Mouse (Mus musculus): ENCODE measurements around the gene Zfp473. TPM values are rescaled to one million over a fixed set of nuclear protein-coding genes. Genes with fewer than 3 reads are reported as not detected.
"Not testable (repeated sequence)": the region's sequence is repeated elsewhere in the genome, so short reads cannot be mapped to it uniquely, and the experiment has no call there.

Gene Zfp473
- total and polyA plus RNA-seq, 2 experiments from 2014 or later: 0.68 to 0.84 TPM

GRCm38 (mm10) chr7:44724316-44724715 lies 26.5 kb downstream of the Zfp473 start:
- Histone ChIP-seq H3K27ac (no peak overlapping the region), H3K36me3 (ENCODE audit: insufficient read depth, low read length) (no peaks in the 10 kb centered on the region), H3K4me1 (ENCODE audit: insufficient read depth, low read length) (no peaks in the 10 kb centered on the region), H3K9ac (replicated peaks; ENCODE audit: low read length) (no peak overlapping the region), H3K4me3 (ENCODE audit: low read length) (no peak overlapping the region), H3K9me3 (ENCODE audit: low read length) (no peaks in the 10 kb centered on the region), H3K27me3 (ENCODE audit: insufficient read depth, low read length) (no peaks in the 10 kb centered on the region), H3K4me2 (ENCODE audit: low read depth, low read length) (no peak overlapping the region)
- WGBS: 26% methylated on average over 7 of the region's 7 CpGs
- peak; percentile 60 for TF ChIP-seq CTCF (IDR thresholded peaks at IDR 0.05; ENCODE audit: low read depth)
- peak; percentile 64 for DNase-seq (ENCODE audit: low spot score)
- ATAC-seq: no peak

GRCm38 (mm10) chr7:44722058-44722457 lies 28.8 kb downstream of the Zfp473 start:
- no peak overlapping the region for H3K9ac ChIP-seq (replicated peaks; ENCODE audit: low read length)
- ATAC-seq (no peak), DNase-seq (ENCODE audit: low spot score) (no peak)
- H3K27me3 ChIP-seq (ENCODE audit: insufficient read depth, low read length): no peaks in the 10 kb centered on the region
- TF ChIP-seq CTCF (IDR thresholded peaks at IDR 0.05; ENCODE audit: low read depth): no peak
- H3K36me3 ChIP-seq (ENCODE audit: insufficient read depth, low read length): no peaks in the 10 kb centered on the region
- H3K9me3 ChIP-seq (ENCODE audit: low read length): no peaks in the 10 kb centered on the region
- H3K4me2 ChIP-seq (ENCODE audit: low read depth, low read length): no peak overlapping the region
- no peak overlapping the region for H3K27ac ChIP-seq
- H3K4me1 ChIP-seq (ENCODE audit: insufficient read depth, low read length): no peaks in the 10 kb centered on the region
- WGBS: 81% methylated on average over 5 of the region's 5 CpGs
- H3K4me3 ChIP-seq (ENCODE audit: low read length): no peak overlapping the region

GRCm38 (mm10) chr7:44709881-44710280 lies 41.0 kb downstream of the Zfp473 start:
- H3K9ac ChIP-seq (replicated peaks; ENCODE audit: low read length): no peak overlapping the region
- no peak overlapping the region for H3K27ac ChIP-seq
- 86% methylated on average over 5 of the region's 5 CpGs for WGBS
- no peaks in the 10 kb centered on the region for H3K36me3 ChIP-seq (ENCODE audit: insufficient read depth, low read length)
- H3K27me3 ChIP-seq (ENCODE audit: insufficient read depth, low read length): no peaks in the 10 kb centered on the region
- TF ChIP-seq CTCF (IDR thresholded peaks at IDR 0.05; ENCODE audit: low read depth): no peak
- no peak overlapping the region for H3K4me2 ChIP-seq (ENCODE audit: low read depth, low read length)
- no peak for DNase-seq (ENCODE audit: low spot score)
- no peak overlapping the region for H3K4me3 ChIP-seq (ENCODE audit: low read length)
- H3K4me1 ChIP-seq (ENCODE audit: insufficient read depth, low read length): no peaks in the 10 kb centered on the region
- ATAC-seq: no peak
- no peaks in the 10 kb centered on the region for H3K9me3 ChIP-seq (ENCODE audit: low read length)

GRCm38 (mm10) chr7:44708574-44708973 lies 42.3 kb downstream of the Zfp473 start, which contains the start of gene Izumo2:
Gene Izumo2 (plus strand): TSS chr7:44708742.
- H3K4me3 ChIP-seq (ENCODE audit: low read length): no peak within 1 kb of the TSS
- no peaks in the 10 kb centered on the region for H3K27me3 ChIP-seq (ENCODE audit: insufficient read depth, low read length)
- no peak for TF ChIP-seq CTCF (IDR thresholded peaks at IDR 0.05; ENCODE audit: low read depth)
- H3K4me1 ChIP-seq (ENCODE audit: insufficient read depth, low read length): no peaks in the 10 kb centered on the region
- DNase-seq (ENCODE audit: low spot score) (no peak), ATAC-seq (no peak)
- H3K9ac ChIP-seq (replicated peaks; ENCODE audit: low read length): no peak within 1 kb of the TSS
- H3K36me3 ChIP-seq (ENCODE audit: insufficient read depth, low read length): no peaks in the 10 kb centered on the region
- H3K9me3 ChIP-seq (ENCODE audit: low read length): no peaks in the 10 kb centered on the region
- no peak within 1 kb of the TSS for H3K4me2 ChIP-seq (ENCODE audit: low read depth, low read length)
- WGBS: 72% methylated on average over 14 of the region's 14 CpGs
- no peak within 1 kb of the TSS for H3K27ac ChIP-seq

- H3K9me3 ChIP-seq (ENCODE audit: low read length); H3K27me3 ChIP-seq (ENCODE audit: insufficient read depth, low read length); H3K4me2 ChIP-seq (ENCODE audit: low read depth, low read length); H3K27ac ChIP-seq; DNase-seq (ENCODE audit: low spot score); H3K4me3 ChIP-seq (ENCODE audit: low read length); H3K9ac ChIP-seq (replicated peaks; ENCODE audit: low read length); ATAC-seq; H3K4me1 ChIP-seq (ENCODE audit: insufficient read depth, low read length); H3K36me3 ChIP-seq (ENCODE audit: insufficient read depth, low read length): not testable (repeated sequence)
- 90% methylated on average over 5 of the region's 6 CpGs for WGBS
These were observed 42.8 kb downstream of the Zfp473 start for GRCm38 (mm10) chr7:44708093-44708492.

GRCm38 (mm10) chr7:44707169-44707675 lies 43.6 kb downstream of the Zfp473 start:
- ATAC-seq (no peak), DNase-seq (ENCODE audit: low spot score) (no peak)
- TF ChIP-seq CTCF (IDR thresholded peaks at IDR 0.05; ENCODE audit: low read depth): no peak
- Histone ChIP-seq H3K9ac (replicated peaks; ENCODE audit: low read length) (no peak overlapping the region), H3K27me3 (ENCODE audit: insufficient read depth, low read length) (no peaks in the 10 kb centered on the region), H3K9me3 (ENCODE audit: low read length) (no peaks in the 10 kb centered on the region), H3K4me3 (ENCODE audit: low read length) (no peak overlapping the region), H3K27ac (no peak overlapping the region), H3K4me2 (ENCODE audit: low read depth, low read length) (no peak overlapping the region), H3K4me1 (ENCODE audit: insufficient read depth, low read length) (no peaks in the 10 kb centered on the region), H3K36me3 (ENCODE audit: insufficient read depth, low read length) (no peaks in the 10 kb centered on the region)
- 93% methylated on average over 5 of the region's 5 CpGs for WGBS

GRCm38 (mm10) chr7:44706322-44706721 lies 44.5 kb downstream of the Zfp473 start:
- TF ChIP-seq CTCF (IDR thresholded peaks at IDR 0.05; ENCODE audit: low read depth): no peak
- no peak overlapping the region for H3K4me2 ChIP-seq (ENCODE audit: low read depth, low read length)
- no peak overlapping the region for H3K27ac ChIP-seq
- no peaks in the 10 kb centered on the region for H3K9me3 ChIP-seq (ENCODE audit: low read length)
- no peak for ATAC-seq
- no peak for DNase-seq (ENCODE audit: low spot score)
- H3K4me1 ChIP-seq (ENCODE audit: insufficient read depth, low read length): no peaks in the 10 kb centered on the region
- no peaks in the 10 kb centered on the region for H3K27me3 ChIP-seq (ENCODE audit: insufficient read depth, low read length)
- H3K36me3 ChIP-seq (ENCODE audit: insufficient read depth, low read length): no peaks in the 10 kb centered on the region
- no peak overlapping the region for H3K4me3 ChIP-seq (ENCODE audit: low read length)
- no peak overlapping the region for H3K9ac ChIP-seq (replicated peaks; ENCODE audit: low read length)
